Mouse (Mus musculus): ENCODE data around the gene Ngef. TPM values are rescaled to one million over a fixed set of nuclear protein-coding genes. Genes with fewer than 3 reads are reported as not detected.
A peak's percentile ranks its signal among the peaks of the same experiment; 100 is the strongest.

Gene Ngef
- not detected in 2 replicates for total RNA-seq (2015; ENCODE audit: low replicate concordance)
- total RNA-seq (2017; ENCODE audit: low replicate concordance): not detected in 2 replicates

DNA sequence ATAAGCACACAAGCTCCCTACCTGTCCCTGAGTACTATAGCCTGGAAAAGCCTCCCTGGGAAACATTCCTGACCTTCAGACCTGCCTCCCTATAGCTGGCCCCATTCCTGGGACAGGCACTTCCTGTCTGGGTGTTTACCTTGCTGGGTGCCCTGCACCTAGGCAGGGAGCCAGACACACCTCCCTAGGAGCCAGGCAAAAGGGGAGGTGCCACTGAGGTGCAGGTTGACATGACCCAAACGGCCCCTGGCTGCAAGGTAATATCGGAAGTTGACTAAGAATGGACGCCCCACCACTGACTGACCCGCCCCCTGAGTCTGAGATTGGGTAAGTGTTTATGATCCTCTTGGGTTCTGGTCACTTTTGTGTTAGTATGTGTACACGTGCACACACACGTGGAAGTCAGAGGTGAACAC lies at the start of gene Ngef:
Gene Ngef, minus strand, starts transcription at position 71 of the 416 bp plus-strand sequence.
- no peak; the same call in 1 of the 2 replicates for ATAC-seq (replicated peaks; ENCODE audit: low FRiP score, poor library complexity, severe bottlenecking)

DNA sequence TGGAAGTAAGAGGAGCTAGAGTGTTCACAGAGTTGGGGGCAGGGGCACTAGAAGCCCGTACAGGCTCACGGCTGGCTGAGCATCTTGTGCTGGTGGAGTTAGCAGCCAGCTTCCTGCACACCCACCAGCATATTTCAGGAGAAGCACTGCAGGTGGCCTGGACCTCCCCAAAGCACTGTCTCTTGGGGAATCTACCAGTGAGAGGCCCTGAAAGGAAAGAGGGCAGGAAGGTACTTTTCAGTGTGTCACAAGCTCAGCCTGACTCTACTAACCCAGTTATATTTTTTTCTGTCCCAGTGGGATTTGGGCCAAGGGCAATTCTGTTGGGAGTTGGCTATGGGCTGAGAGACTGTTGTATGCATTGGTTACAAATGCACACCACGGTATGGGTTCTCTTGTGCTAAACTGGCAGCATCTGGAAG lies 48.2 kb upstream of the Ngef start:
- 0 out of 2 replicates have a peak, but pooled peaks have one; percentile 13 for ATAC-seq (replicated peaks; ENCODE audit: low FRiP score, poor library complexity, severe bottlenecking)

DNA sequence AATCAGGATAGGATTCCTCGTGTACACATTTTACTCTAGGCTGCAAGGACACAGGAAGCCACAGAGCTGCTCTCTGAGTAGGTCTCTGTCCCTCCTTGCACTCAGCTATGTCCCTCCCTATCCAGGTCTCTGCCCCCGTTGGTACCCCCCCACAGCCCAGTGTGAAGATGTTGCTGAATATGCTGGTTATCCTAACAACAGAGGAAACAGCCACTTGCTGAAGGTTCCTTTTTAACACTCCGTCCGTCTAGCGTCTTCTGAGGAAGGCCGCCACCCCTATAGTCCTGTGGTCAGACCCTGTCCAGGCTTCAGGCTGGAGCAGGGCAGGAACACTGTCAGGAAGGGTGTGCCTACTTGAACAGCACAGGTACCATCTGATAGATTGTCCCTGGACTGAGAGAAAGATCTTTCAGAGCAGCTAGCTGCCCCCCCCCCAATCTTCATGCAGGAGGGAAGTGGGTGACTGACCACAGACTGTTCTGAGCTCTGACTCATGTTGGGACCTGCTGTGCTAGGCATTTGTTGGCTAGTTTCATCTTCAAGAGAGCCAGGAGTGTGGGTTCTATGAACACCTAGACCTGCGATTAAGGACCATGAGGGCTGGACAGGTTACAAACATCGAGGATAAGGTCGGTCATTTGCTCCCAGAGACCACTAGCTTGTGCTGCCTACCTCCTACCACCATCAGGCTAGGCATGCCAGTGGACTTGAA lies 47.6 kb upstream of the Ngef start:
- ATAC-seq (replicated peaks; ENCODE audit: low FRiP score, poor library complexity, severe bottlenecking): peak; percentile 27; the same call in 1 of the 2 replicates

DNA sequence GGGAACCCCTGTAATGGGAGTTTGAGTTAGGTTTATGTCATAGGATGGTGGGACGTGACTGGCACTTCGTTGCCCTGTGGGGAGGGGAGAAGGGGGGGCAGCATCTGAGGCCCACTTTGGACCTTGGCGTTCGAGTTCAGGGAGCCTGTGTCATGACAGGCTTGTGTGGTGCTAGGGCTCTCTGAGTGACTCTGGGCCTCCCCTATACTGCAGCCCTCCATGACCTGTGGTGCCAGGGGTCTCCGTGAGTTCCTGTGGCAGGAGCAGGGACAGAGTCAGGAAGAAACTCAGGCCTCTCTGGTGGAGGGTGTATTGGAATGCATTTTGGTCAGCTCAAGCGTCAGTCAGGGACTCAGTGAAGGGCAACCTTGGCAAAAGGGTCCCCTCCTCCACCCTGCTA lies 47.0 kb upstream of the Ngef start:
- ATAC-seq (replicated peaks; ENCODE audit: low FRiP score, poor library complexity, severe bottlenecking): 0 out of 2 replicates have a peak, but pooled peaks have one; percentile 5

GRCm38 (mm10) chr1:87620211-87620668 lies 46.6 kb upstream of the Ngef start, which contains the start of gene Inpp5d:
Gene Inpp5d (plus strand): TSS chr1:87620312.
- peak; percentile 52 for ATAC-seq (replicated peaks; ENCODE audit: low FRiP score, poor library complexity, severe bottlenecking)

DNA sequence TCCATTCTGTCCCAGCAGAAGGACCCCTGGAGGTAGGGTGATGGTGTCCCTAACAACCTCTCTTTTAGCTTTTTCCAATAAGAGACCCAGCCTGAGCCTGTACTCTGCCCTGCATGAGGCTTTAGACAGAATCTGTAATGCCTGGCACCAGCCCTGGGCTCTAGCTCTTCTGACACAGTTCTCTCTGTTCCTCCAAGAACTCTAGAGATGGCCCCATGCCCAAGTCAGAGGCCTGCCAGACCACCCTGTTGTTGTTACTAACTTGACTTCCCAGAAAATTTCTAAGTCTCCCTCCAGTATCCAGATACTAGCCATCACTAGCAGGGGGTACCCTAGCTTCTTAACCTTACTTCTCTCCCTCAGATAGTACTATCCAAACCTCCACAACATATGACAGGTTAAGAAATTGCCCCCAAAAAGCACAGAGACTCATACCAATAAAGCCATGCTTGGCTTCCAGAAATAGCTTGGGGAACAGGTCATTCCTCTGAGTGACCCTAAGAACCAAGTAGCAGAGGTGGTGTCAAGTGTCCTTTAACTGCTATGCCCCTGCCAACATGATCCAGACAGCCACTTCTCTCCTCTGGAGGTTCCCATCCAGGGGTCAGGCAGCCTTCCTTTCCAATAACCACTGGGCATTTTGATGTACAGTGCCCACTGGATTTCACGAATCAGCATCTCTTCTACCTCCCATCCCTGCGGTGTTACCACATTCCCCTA lies 41.1 kb upstream of the Ngef start:
- no peak for ATAC-seq (replicated peaks; ENCODE audit: low FRiP score, poor library complexity, severe bottlenecking)

DNA sequence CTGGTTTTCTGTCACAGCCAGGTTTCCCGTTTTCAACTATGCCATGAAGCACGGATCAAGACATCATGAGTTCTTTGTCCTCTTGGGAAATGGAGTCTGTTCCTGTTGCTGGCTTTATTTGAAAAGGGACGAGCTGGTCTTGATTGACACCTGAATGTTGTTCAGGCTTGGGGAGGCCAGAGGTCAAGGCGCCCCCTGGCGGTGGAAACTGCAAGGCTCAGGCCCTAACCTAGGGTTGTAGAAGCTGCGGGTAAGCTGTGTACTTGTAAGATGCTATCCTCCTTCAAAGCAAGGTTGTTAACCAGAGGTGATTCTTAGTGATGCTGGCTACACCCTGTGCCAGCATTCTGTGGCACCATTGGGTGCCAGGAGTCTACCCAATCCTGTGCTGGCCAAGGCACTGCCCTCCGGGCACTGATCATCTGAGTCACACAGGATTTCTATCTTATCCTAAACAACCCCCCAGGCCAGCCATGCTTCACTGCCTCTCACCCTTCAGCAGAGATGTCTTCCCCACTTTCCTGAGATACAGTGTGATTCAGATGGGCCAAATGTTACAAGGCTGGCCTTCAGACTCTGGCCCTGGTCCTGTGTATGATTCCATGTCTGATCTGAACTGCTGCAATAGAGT lies 34.9 kb upstream of the Ngef start:
- peak; percentile 73 for ATAC-seq (replicated peaks; ENCODE audit: low FRiP score, poor library complexity, severe bottlenecking)

DNA sequence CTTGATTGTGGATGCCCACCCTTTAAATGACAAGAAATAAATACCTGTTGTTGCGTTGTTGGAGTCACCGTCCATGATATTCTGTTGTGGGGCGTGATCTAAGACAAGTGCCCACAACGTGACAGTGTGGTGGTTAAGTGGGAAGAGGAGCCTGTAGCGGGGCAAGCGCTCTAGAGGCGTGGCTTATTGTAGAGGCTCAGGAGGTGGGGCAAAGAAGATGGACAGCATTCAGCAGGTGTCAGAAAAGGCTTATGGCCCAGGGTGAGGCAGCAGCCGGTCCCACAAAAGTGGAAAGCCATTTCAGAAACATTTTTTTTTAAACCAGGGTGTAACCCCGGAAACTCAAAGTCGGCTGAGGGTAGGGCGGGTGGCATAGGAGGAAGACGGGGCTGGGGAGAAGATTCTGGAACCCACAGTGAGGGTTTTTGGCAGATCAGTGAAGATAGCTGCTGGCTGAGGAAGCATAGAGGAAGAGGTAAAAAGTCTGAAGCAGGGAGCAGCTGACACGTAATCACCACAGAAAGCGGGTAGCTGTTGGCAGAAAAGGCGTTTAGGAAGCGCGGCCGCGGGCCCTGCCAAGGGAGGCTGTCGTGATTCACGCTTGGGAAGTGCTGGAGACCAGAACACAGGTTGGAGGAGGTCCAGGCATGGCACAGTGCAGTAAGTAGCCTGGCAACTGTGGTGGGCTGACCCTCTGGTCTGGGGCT lies 33.9 kb upstream of the Ngef start:
- 0 out of 2 replicates have a peak, but pooled peaks have one; percentile 46 for ATAC-seq (replicated peaks; ENCODE audit: low FRiP score, poor library complexity, severe bottlenecking)

GRCm38 (mm10) chr1:87605296-87605695 lies 31.6 kb upstream of the Ngef start:
- no peak for ATAC-seq (replicated peaks; ENCODE audit: low FRiP score, poor library complexity, severe bottlenecking)

DNA sequence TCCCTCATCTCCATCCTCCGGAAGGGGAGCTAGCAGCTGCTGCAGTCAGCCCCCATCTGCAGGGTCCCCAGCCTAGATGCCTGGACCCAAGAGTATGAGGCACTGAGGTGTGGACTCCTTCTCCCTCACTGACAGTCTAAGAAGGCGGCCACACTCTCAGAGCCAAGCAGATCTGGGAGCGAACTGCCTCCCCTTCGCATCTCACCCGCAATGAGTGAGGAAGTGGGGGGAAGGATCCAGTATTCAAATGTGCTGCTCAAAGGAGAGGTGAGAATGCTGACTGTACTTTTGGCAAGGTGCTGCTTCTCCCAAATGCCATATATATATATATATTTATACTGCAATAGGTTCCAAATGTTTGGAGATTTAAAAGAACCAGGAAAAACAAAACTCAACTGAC lies 29.7 kb upstream of the Ngef start:
- ATAC-seq (replicated peaks; ENCODE audit: low FRiP score, poor library complexity, severe bottlenecking): no peak

DNA sequence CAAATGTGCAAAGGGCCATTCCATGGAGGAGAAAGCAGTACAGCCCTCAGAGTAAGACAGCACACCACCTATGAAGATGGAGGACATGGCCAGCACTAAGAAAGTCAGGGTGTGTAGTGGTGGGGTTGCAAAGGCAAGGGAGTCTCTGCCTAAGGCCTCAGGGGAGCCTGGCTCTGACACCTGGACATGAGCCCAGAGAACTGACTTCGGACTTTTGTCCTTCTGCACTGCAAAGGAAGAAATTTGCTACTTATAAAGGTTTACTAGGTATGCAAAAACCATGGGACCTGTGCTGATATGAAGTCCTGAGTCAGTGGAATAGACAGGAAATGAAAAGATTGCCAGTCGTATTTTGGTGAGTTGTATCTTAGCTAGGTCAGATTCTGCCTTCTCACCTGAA lies 28.1 kb upstream of the Ngef start:
- ATAC-seq (replicated peaks; ENCODE audit: low FRiP score, poor library complexity, severe bottlenecking): no peak

GRCm38 (mm10) chr1:87600533-87600932 lies 26.9 kb upstream of the Ngef start:
- no peak for ATAC-seq (replicated peaks; ENCODE audit: low FRiP score, poor library complexity, severe bottlenecking)

GRCm38 (mm10) chr1:87594671-87595070 lies 21.0 kb upstream of the Ngef start:
- no peak for ATAC-seq (replicated peaks; ENCODE audit: low FRiP score, poor library complexity, severe bottlenecking)

DNA sequence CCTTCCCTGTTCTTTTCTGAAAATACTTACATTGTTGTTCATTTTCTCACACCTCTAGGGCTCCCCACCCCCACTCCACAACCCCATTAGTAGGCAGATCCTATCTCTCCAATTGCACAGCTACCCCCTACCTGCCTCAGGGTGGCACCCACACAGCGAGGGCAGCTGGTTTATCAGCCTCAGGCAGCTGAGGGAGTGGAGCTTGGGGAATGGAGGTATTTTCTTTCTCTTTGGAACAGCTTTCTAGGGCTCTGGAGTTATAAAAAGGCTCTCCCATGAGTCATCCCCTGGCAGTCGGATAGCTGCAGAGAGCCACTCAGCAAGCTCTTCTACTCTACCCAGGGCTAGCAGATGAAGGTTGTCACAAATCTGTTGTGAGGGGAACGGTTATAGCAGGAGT lies 20.6 kb upstream of the Ngef start:
- no peak for ATAC-seq (replicated peaks; ENCODE audit: low FRiP score, poor library complexity, severe bottlenecking)

GRCm38 (mm10) chr1:87589980-87590379 lies 16.3 kb upstream of the Ngef start:
- ATAC-seq (replicated peaks; ENCODE audit: low FRiP score, poor library complexity, severe bottlenecking): no peak

DNA sequence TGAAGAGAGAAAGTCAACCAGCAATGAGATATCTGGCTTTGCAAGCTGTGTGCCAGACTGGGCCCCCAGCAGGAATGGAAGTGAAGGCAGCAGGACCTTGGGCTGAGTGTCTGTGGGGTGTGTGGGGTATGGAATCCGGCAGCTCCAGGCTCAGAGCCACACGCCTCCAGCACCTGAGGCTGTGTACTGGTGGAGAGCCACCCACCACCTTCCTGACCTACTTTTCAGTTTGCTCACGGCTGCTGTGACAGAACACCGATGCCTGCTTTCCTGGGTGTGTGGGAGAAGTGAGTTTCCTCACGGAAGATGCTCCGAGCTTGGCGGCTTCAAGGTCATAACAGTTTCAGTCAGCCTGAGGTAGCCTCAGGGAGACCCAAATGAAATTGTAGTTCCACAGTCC lies 15.5 kb upstream of the Ngef start:
- ATAC-seq (replicated peaks; ENCODE audit: low FRiP score, poor library complexity, severe bottlenecking): no peak

DNA sequence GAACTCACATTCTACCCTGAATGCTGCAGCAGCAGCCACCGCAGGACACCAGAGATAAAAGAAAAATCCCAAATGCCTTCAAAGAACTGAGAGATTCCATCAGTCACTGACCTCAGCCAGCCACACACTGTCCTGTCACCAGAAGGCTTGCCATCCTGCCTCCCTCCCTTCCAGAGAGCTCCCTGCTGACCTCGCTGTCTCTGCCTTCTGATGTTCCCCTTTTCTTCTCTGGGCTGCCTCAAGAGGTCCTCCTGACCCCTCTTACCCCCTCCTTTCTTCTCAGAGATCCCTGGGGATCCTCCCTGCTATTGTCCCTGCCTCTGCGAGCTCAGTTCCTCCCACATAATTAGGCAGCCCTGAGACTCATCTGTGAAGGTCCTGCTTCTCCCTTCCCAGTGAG lies 7.2 kb upstream of the Ngef start:
- 0 out of 2 replicates have a peak, but pooled peaks have one; percentile 49 for ATAC-seq (replicated peaks; ENCODE audit: low FRiP score, poor library complexity, severe bottlenecking)

DNA sequence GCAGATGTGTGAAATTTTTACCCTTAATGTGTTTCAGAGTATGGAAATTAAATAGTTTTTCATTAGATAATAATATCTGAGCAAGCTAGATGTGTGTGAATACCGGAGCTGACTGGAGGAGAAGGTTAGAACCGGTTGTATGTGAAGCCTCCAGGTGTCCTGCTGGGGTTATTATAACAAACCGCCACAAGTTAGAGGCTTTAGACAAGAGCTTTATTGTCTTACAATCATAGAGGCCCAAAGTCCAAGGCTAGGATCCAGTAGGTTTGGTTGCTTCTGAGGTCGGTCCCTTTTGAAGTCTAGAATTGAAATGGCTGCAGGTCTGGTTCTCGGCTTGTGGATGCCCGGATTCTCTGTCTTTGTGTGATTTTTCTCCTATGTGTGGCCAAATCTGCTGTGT lies 5.3 kb upstream of the Ngef start:
- ATAC-seq (replicated peaks; ENCODE audit: low FRiP score, poor library complexity, severe bottlenecking): no peak

GRCm38 (mm10) chr1:87574785-87575184 lies 1.1 kb upstream of the Ngef start:
- ATAC-seq (replicated peaks; ENCODE audit: low FRiP score, poor library complexity, severe bottlenecking): no peak

GRCm38 (mm10) chr1:87574353-87574752 lies 683 bp upstream of the Ngef start:
- no peak for ATAC-seq (replicated peaks; ENCODE audit: low FRiP score, poor library complexity, severe bottlenecking)

All from erythroid progenitor cell, adult 5-6 weeks (primary cell).